Mouse (Mus musculus): ENCODE measurements at regions not wholly inside any gene's neighbourhood (a gene's known extent, or its start where the extent isn't known, plus 50 kb on each side); places are given as distances from the start of the nearest gene placed in this dataset.
A peak's percentile ranks its signal among the peaks of the same experiment; 100 is the strongest.

- TF ChIP-seq CHD2 (IDR thresholded peaks at IDR 0.05; ENCODE audit: low read depth, low read length) (no peak), ZC3H11A (IDR thresholded peaks at IDR 0.05; ENCODE audit: borderline replicate concordance, low read depth, low read length) (0 out of 2 replicates have a peak, but pooled peaks have one; percentile 7), ZNF384 (IDR thresholded peaks at IDR 0.05; ENCODE audit: low read depth, low read length) (no peak), MAFK (IDR thresholded peaks at IDR 0.05; ENCODE audit: insufficient read depth, low read depth, low read length) (no peak)
These were observed 200.5 kb upstream of the Map3k1 start for GRCm38 (mm10) chr13:112009288-112009687.

All from ES-E14 (cell line).